Mouse (Mus musculus): ENCODE results near the gene Olfr1419.

GRCm38 (mm10) chr19:11820211-11820610 lies 54.7 kb downstream of the Olfr1419 start:
- TF ChIP-seq ZC3H11A (IDR thresholded peaks at IDR 0.05; ENCODE audit: low read depth, low read length) (no peak), CHD1 (IDR thresholded peaks at IDR 0.05; ENCODE audit: low read depth, low read length) (no peak)

Data from CH12.LX (cell line).